Mouse (Mus musculus): ENCODE measurements around the gene Rasip1. TPM values are rescaled to one million over a fixed set of nuclear protein-coding genes. Genes with fewer than 3 reads are reported as not detected.
"Not testable (repeated sequence)": the region's sequence is repeated elsewhere in the genome, so short reads cannot be mapped to it uniquely, and the experiment has no call there.

Rasip1 gene
- polyA plus RNA-seq, 1 experiment from 2014 or later: 18.5 TPM

- H3K9me3 ChIP-seq (replicated peaks; ENCODE audit: control insufficient read depth, low read length, poor library complexity, severe bottlenecking): no peaks in the 10 kb centered on the region
These were observed 19.4 kb downstream of the Rasip1 start for GRCm38 (mm10) chr7:45646671-45647070.

GRCm38 (mm10) chr7:45649351-45649750 lies 22.1 kb downstream of the Rasip1 start:
- H3K9ac ChIP-seq (ENCODE audit: low read depth, low read length): no peak overlapping the region
- H3K9me3 ChIP-seq (replicated peaks; ENCODE audit: control insufficient read depth, low read length, poor library complexity, severe bottlenecking): no peaks in the 10 kb centered on the region
- H3K4me3 ChIP-seq (ENCODE audit: low read depth, low read length): no peak overlapping the region
- H3K36me3 ChIP-seq (ENCODE audit: control insufficient read depth, insufficient read depth, low read length): no peaks in the 10 kb centered on the region
- no peak for ATAC-seq
- H3K4me1 ChIP-seq (ENCODE audit: control insufficient read depth, insufficient read depth, low read length): peaks cover 9% of the 10 kb centered on the region; the same call in 1 of the 2 replicates
- no peak overlapping the region for H3K27ac ChIP-seq (ENCODE audit: low read length)
- WGBS: 82% methylated on average over 8 of the region's 8 CpGs
- H3K27me3 ChIP-seq (ENCODE audit: control insufficient read depth, insufficient read depth, low read depth, low read length): no peaks in the 10 kb centered on the region
- H3K4me2 ChIP-seq (ENCODE audit: low read length): no peak overlapping the region

More at GRCm38 (mm10) chr7:45646671-45647070, 19.4 kb downstream of the Rasip1 start:
- no peak for ATAC-seq
- peaks cover 17% of the 10 kb centered on the region for H3K4me1 ChIP-seq (ENCODE audit: control insufficient read depth, insufficient read depth, low read length)
- H3K4me3 ChIP-seq (ENCODE audit: low read depth, low read length): no peak overlapping the region
- H3K27ac ChIP-seq (ENCODE audit: low read length): no peak overlapping the region
- H3K36me3 ChIP-seq (ENCODE audit: control insufficient read depth, insufficient read depth, low read length): no peaks in the 10 kb centered on the region
- no peaks in the 10 kb centered on the region for H3K27me3 ChIP-seq (ENCODE audit: control insufficient read depth, insufficient read depth, low read depth, low read length)
- WGBS: 82% methylated on average over 4 of the region's 4 CpGs
- no peak overlapping the region for H3K4me2 ChIP-seq (ENCODE audit: low read length)
- no peak overlapping the region for H3K9ac ChIP-seq (ENCODE audit: low read depth, low read length)

- H3K27ac ChIP-seq (ENCODE audit: low read length); ATAC-seq; H3K9me3 ChIP-seq (replicated peaks; ENCODE audit: control insufficient read depth, low read length, poor library complexity, severe bottlenecking); H3K4me2 ChIP-seq (ENCODE audit: low read length); H3K36me3 ChIP-seq (ENCODE audit: control insufficient read depth, insufficient read depth, low read length); H3K9ac ChIP-seq (ENCODE audit: low read depth, low read length); H3K4me3 ChIP-seq (ENCODE audit: low read depth, low read length); H3K27me3 ChIP-seq (ENCODE audit: control insufficient read depth, insufficient read depth, low read depth, low read length); H3K4me1 ChIP-seq (ENCODE audit: control insufficient read depth, insufficient read depth, low read length): not testable (repeated sequence)
- 93% methylated on average over 19 of the region's 20 CpGs for WGBS
These were observed 23.2 kb downstream of the Rasip1 start for GRCm38 (mm10) chr7:45650484-45650883.

- H3K9me3 ChIP-seq (replicated peaks; ENCODE audit: control insufficient read depth, low read length, poor library complexity, severe bottlenecking): no peaks in the 10 kb centered on the region
- 0 out of 2 replicates have a peak, but pooled peaks have one; percentile 51 for ATAC-seq
- no peak overlapping the region for H3K27ac ChIP-seq (ENCODE audit: low read length)
- H3K4me2 ChIP-seq (ENCODE audit: low read length): peak overlapping the region; percentile 26
- H3K4me3 ChIP-seq (ENCODE audit: low read depth, low read length): no peak overlapping the region
- H3K27me3 ChIP-seq (ENCODE audit: control insufficient read depth, insufficient read depth, low read depth, low read length): no peaks in the 10 kb centered on the region
- no peak overlapping the region for H3K9ac ChIP-seq (ENCODE audit: low read depth, low read length)
- peaks cover 6% of the 10 kb centered on the region; the same call in 1 of the 2 replicates for H3K4me1 ChIP-seq (ENCODE audit: control insufficient read depth, insufficient read depth, low read length)
- 27% methylated on average over 17 of the region's 17 CpGs for WGBS
- no peaks in the 10 kb centered on the region for H3K36me3 ChIP-seq (ENCODE audit: control insufficient read depth, insufficient read depth, low read length)
These were observed 27.2 kb downstream of the Rasip1 start for GRCm38 (mm10) chr7:45654424-45655047.

GRCm38 (mm10) chr7:45660746-45661478 lies 33.6 kb downstream of the Rasip1 start:
- no peak overlapping the region for H3K9ac ChIP-seq (ENCODE audit: low read depth, low read length)
- ATAC-seq: no peak
- H3K27me3 ChIP-seq (ENCODE audit: control insufficient read depth, insufficient read depth, low read depth, low read length): no peaks in the 10 kb centered on the region
- H3K4me1 ChIP-seq (ENCODE audit: control insufficient read depth, insufficient read depth, low read length): no peaks in the 10 kb centered on the region
- H3K36me3 ChIP-seq (ENCODE audit: control insufficient read depth, insufficient read depth, low read length): no peaks in the 10 kb centered on the region
- no peaks in the 10 kb centered on the region for H3K9me3 ChIP-seq (replicated peaks; ENCODE audit: control insufficient read depth, low read length, poor library complexity, severe bottlenecking)
- H3K4me3 ChIP-seq (ENCODE audit: low read depth, low read length): no peak overlapping the region
- 81% methylated on average over 11 of the region's 11 CpGs for WGBS
- H3K27ac ChIP-seq (ENCODE audit: low read length): no peak overlapping the region
- H3K4me2 ChIP-seq (ENCODE audit: low read length): no peak overlapping the region

- H3K27ac ChIP-seq (ENCODE audit: low read length); H3K4me3 ChIP-seq (ENCODE audit: low read depth, low read length); H3K4me2 ChIP-seq (ENCODE audit: low read length); H3K36me3 ChIP-seq (ENCODE audit: control insufficient read depth, insufficient read depth, low read length); H3K4me1 ChIP-seq (ENCODE audit: control insufficient read depth, insufficient read depth, low read length); ATAC-seq; H3K9me3 ChIP-seq (replicated peaks; ENCODE audit: control insufficient read depth, low read length, poor library complexity, severe bottlenecking); H3K9ac ChIP-seq (ENCODE audit: low read depth, low read length); H3K27me3 ChIP-seq (ENCODE audit: control insufficient read depth, insufficient read depth, low read depth, low read length): not testable (repeated sequence)
- 93% methylated on average over 5 of the region's 6 CpGs for WGBS
These were observed 34.4 kb downstream of the Rasip1 start for GRCm38 (mm10) chr7:45661702-45662101.

GRCm38 (mm10) chr7:45665303-45666138 lies 38.2 kb downstream of the Rasip1 start:
- no peaks in the 10 kb centered on the region for H3K4me1 ChIP-seq (ENCODE audit: control insufficient read depth, insufficient read depth, low read length)
- no peak overlapping the region for H3K9ac ChIP-seq (ENCODE audit: low read depth, low read length)
- no peak overlapping the region for H3K27ac ChIP-seq (ENCODE audit: low read length)
- no peak overlapping the region for H3K4me2 ChIP-seq (ENCODE audit: low read length)
- 66% methylated on average over 13 of the region's 13 CpGs for WGBS
- H3K4me3 ChIP-seq (ENCODE audit: low read depth, low read length): no peak overlapping the region
- no peak for ATAC-seq
- no peaks in the 10 kb centered on the region for H3K36me3 ChIP-seq (ENCODE audit: control insufficient read depth, insufficient read depth, low read length)
- H3K9me3 ChIP-seq (replicated peaks; ENCODE audit: control insufficient read depth, low read length, poor library complexity, severe bottlenecking): no peaks in the 10 kb centered on the region
- H3K27me3 ChIP-seq (ENCODE audit: control insufficient read depth, insufficient read depth, low read depth, low read length): no peaks in the 10 kb centered on the region

- Histone ChIP-seq H3K4me3 (ENCODE audit: low read depth, low read length) (no peak within 1 kb of the TSS), H3K4me2 (ENCODE audit: low read length) (no peak within 1 kb of the TSS), H3K9me3 (replicated peaks; ENCODE audit: control insufficient read depth, low read length, poor library complexity, severe bottlenecking) (no peaks in the 10 kb centered on the region), H3K27ac (ENCODE audit: low read length) (no peak within 1 kb of the TSS), H3K27me3 (ENCODE audit: control insufficient read depth, insufficient read depth, low read depth, low read length) (no peaks in the 10 kb centered on the region), H3K9ac (ENCODE audit: low read depth, low read length) (no peak within 1 kb of the TSS), H3K36me3 (ENCODE audit: control insufficient read depth, insufficient read depth, low read length) (no peaks in the 10 kb centered on the region), H3K4me1 (ENCODE audit: control insufficient read depth, insufficient read depth, low read length) (no peaks in the 10 kb centered on the region)
- ATAC-seq: no peak
- 81% methylated on average over 7 of the region's 7 CpGs for WGBS
These were observed 38.9 kb downstream of the Rasip1 start, which contains the start of gene Fut2 for GRCm38 (mm10) chr7:45666161-45666560. TSS of gene Fut2 (minus strand) at chr7:45666394.

Measured in midbrain, embryonic 16.5 days (tissue).